9 mouse cellular contexts compared by ENCODE assay signal in the genomic region with DNA sequence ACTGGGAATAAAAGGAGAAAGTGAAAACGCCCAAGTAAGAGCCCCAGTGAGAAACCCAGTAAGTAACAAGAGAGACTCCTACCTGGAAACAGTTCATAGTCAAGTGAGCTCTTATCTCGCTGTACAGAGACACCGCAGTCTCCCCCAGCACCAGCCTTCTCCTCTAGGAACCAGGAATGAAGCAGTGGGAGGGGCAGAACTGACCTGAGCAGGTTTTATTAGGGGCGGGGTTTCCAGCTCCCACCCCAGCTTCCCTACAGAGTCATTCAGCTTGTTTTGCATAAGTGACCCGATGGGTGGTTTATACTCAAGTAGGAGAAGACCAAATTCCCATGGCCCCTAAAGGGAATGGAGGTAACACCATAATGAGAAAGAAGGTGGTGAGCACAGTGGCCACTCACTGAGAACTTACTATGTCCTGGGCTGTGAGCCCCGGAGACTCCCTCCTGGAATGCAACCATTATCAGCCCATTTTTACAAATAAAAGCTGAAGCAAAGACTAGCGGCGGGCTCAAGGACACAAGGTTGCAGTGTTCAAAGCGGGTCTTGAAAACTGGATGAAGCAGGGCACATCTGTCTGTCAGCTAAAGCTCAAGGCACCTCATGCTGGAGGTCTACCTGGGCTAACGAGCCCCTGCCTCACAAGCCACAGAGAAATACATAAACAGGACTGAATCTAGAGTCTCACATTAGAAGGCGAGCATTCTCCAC. TPM values are rescaled to one million over a fixed set of nuclear protein-coding genes. Genes with fewer than 3 reads are reported as not detected.
DNase-seq lines count a peak whose midpoint lies in the region; ATAC-seq and TF ChIP-seq lines count a peak whose summit lies in the region.
"Had no signal": no experiment of that assay in that cellular context is flagged by ENCODE, and none has a peak within 500 bp of the region (broad histone marks: within the 10 kb centered on the region; RNA-seq: fewer than 3 reads in every experiment).

No protein-coding gene starts in this region.

- TF ChIP-seq POLR2A in cortical plate, adult 2 months (IDR thresholded peaks at IDR 0.05; ENCODE audit: extremely low read depth, insufficient read depth, low read length): no peak

- no peak overlapping the region for H3K4me2 ChIP-seq in forebrain, embryonic 16.5 days (ENCODE audit: low read length)
- H3K4me2 ChIP-seq in kidney, postnatal 0 days (ENCODE audit: low read length): peak overlapping the region; percentile 86

- H3K36me3 ChIP-seq in forebrain, embryonic 10.5 days (replicated peaks): 0 out of 2 replicates have a peak, but pooled peaks cover 6% of the 10 kb centered on the region
- H3K36me3 ChIP-seq in forebrain, embryonic 16.5 days (ENCODE audit: control insufficient read depth, insufficient read depth): no peaks in the 10 kb centered on the region
- H3K36me3 ChIP-seq in kidney, postnatal 0 days (ENCODE audit: insufficient read depth, low read length): no peaks in the 10 kb centered on the region

- peaks cover 49% of the 10 kb centered on the region for H3K4me1 ChIP-seq in forebrain, embryonic 10.5 days
- H3K4me1 ChIP-seq in forebrain, embryonic 16.5 days (replicated peaks; ENCODE audit: control insufficient read depth, insufficient read depth, low read length): peaks cover 39% of the 10 kb centered on the region
- peaks cover 2% of the 10 kb centered on the region; the same call in 1 of the 2 replicates for H3K4me1 ChIP-seq in cortical plate, adult 2 months (ENCODE audit: control insufficient read depth, insufficient read depth, low read length)
- H3K4me1 ChIP-seq in kidney, postnatal 0 days (replicated peaks; ENCODE audit: insufficient read depth, low read length): peaks cover 29% of the 10 kb centered on the region

- WGBS in forebrain, embryonic 10.5 days: 43% methylated on average over 11 of the region's 11 CpGs
- WGBS in forebrain, embryonic 16.5 days: 49% methylated on average over 11 of the region's 11 CpGs
- WGBS in kidney, postnatal 0 days: 42% methylated on average over 11 of the region's 11 CpGs

- no peak for ATAC-seq in forebrain, embryonic 16.5 days
- ATAC-seq in kidney, postnatal 0 days (replicated peaks; ENCODE audit: low FRiP score, low read depth): no peak
- ATAC-seq in megakaryocyte-erythroid progenitor cell, adult 5-6 weeks (replicated peaks; ENCODE audit: low FRiP score, low TSS enrichment, poor library complexity, severe bottlenecking): peak; percentile 53

- no peak for DNase-seq in forebrain, embryonic 10.5 days (ENCODE audit: extremely low spot score, low spot score)
- DNase-seq in kidney, postnatal 0 days (ENCODE audit: low spot score): no peak
- no peak for DNase-seq in right cerebral cortex, adult 2 months (ENCODE audit: low spot score in 2 of 2)
- DNase-seq in retina, embryonic 14.5 days (ENCODE audit: low spot score): no peak
- DNase-seq in left cerebral cortex, postnatal 36 days (ENCODE audit: low spot score in 2 of 2): no peak

- H3K27me3 ChIP-seq in forebrain, embryonic 10.5 days (ENCODE audit: poor library complexity, severe bottlenecking): no peaks in the 10 kb centered on the region
- H3K27me3 ChIP-seq in forebrain, embryonic 16.5 days (replicated peaks; ENCODE audit: control insufficient read depth, insufficient read depth, low read length): no peaks in the 10 kb centered on the region
- H3K27me3 ChIP-seq in kidney, postnatal 0 days (ENCODE audit: insufficient read depth, low read length): no peaks in the 10 kb centered on the region
- H3K27me3 ChIP-seq: CH12.LX had no signal

- peak overlapping the region; percentile 95; the same call in 1 of the 2 replicates for H3K4me3 ChIP-seq in forebrain, embryonic 10.5 days
- H3K4me3 ChIP-seq in forebrain, embryonic 16.5 days (replicated peaks; ENCODE audit: low read length): no peak overlapping the region
- H3K4me3 ChIP-seq in cortical plate, adult 2 months (ENCODE audit: insufficient read depth, low read length): peak overlapping the region; percentile 92
- H3K4me3 ChIP-seq in kidney, postnatal 0 days (replicated peaks; ENCODE audit: low read depth, low read length): no peak overlapping the region

- no peak for TF ChIP-seq CTCF in cortical plate, adult 2 months (IDR thresholded peaks at IDR 0.05; ENCODE audit: extremely low read depth, insufficient read depth, low read length)
- TF ChIP-seq CTCF in kidney, postnatal 0 days (IDR thresholded peaks at IDR 0.05; ENCODE audit: low read depth): no peak

- peak overlapping the region; percentile 97 for H3K27ac ChIP-seq in forebrain, embryonic 10.5 days
- H3K27ac ChIP-seq in forebrain, embryonic 16.5 days (ENCODE audit: low read length): no peak overlapping the region
- H3K27ac ChIP-seq in cortical plate, adult 2 months (ENCODE audit: insufficient read depth, low read length): no peak overlapping the region
- peak overlapping the region; percentile 98 for H3K27ac ChIP-seq in kidney, postnatal 0 days

- no peak overlapping the region for H3K9ac ChIP-seq in forebrain, embryonic 16.5 days (replicated peaks; ENCODE audit: low read depth, low read length)
- H3K9ac ChIP-seq in kidney, postnatal 0 days (ENCODE audit: low read depth, low read length): no peak overlapping the region

- H3K9me3 ChIP-seq in forebrain, embryonic 10.5 days: no peaks in the 10 kb centered on the region
- no peaks in the 10 kb centered on the region for H3K9me3 ChIP-seq in forebrain, embryonic 16.5 days (ENCODE audit: control insufficient read depth, low read length)
- no peaks in the 10 kb centered on the region for H3K9me3 ChIP-seq in kidney, postnatal 0 days (replicated peaks; ENCODE audit: low read length)

- intact Hi-C loops in left cerebral cortex, postnatal 36 days (cut with DNase I): loop anchor here (2.0 to 10.0 kb wide), 5 partner anchors 27 to 212 kb away; partner anchors contain the start of gene Rasl11b

RNA-seq across cellular contexts. Expression of gene Usp46, which starts 2.5 kb away (rescaled TPM):
- 35.6 and 36.8 TPM in 2 replicates for polyA plus RNA-seq in forebrain, embryonic 10.5 days (2016; fragmentation: Nextera tagmentation; extraction: Ambion mirVana)
- 32.5 and 35.1 TPM in 2 replicates for polyA plus RNA-seq in forebrain, embryonic 16.5 days (2015; fragmentation: Nextera tagmentation; extraction: Ambion mirVana)
- 49.3 and 51.5 TPM in 2 replicates for polyA plus RNA-seq in cortical plate, adult 2 months (2012; rRNA removed)
- polyA plus RNA-seq in kidney, postnatal 0 days (2015; fragmentation: Nextera tagmentation; extraction: Ambion mirVana): 20.4 and 21.3 TPM in 2 replicates
- total RNA-seq in megakaryocyte-erythroid progenitor cell, adult 5-6 weeks (2014; fragmentation: Nextera tagmentation): 37.3 and 54.5 TPM in 2 replicates
- 28.0 and 41.4 TPM in 2 replicates for total RNA-seq in megakaryocyte-erythroid progenitor cell, adult 5-6 weeks (2017)
- total RNA-seq in left cerebral cortex, postnatal 36 days (2021): 100 to 1,000 TPM; 138 to 142 TPM

Comparison
In these comparisons a context has a peak if more than half of its experiments do, and no peak if none do; other contexts are left out.
1. H3K27ac ChIP-seq: peak in forebrain, embryonic 10.5 days (single experiment) and kidney, postnatal 0 days (single experiment); none in forebrain, embryonic 16.5 days (single experiment) and cortical plate, adult 2 months (single experiment).
2. H3K4me3 ChIP-seq: peak in forebrain, embryonic 10.5 days (single experiment) and cortical plate, adult 2 months (single experiment); none in forebrain, embryonic 16.5 days (single experiment) and kidney, postnatal 0 days (single experiment).